Mouse (Mus musculus) small intestine, adult 2 months (tissue): Measurements from ENCODE around the gene Pak4.
"Not testable (repeated sequence)": the region's sequence is repeated elsewhere in the genome, so short reads cannot be mapped to it uniquely, and the experiment has no call there.

Experiments used
- CTCF ChIP-seq: fragments of 200-500 bp; IDR thresholded peaks from 2 replicates; pipeline ENCODE4 v1.5.1; 2012; ENCODE audit warnings: low read depth, mild to moderate bottlenecking, control low read depth, inconsistent platforms, low read length, moderate library complexity, mixed read lengths; ENCODE audit not compliant: insufficient replicate concordance, insufficient read length; ENCODE audit errors: extremely low read depth
- POLR2A ChIP-seq: fragments of 200-500 bp; IDR thresholded peaks from 2 replicates; pipeline ENCODE4 v1.6.1; 2012; ENCODE audit warnings: low read depth, mild to moderate bottlenecking, control low read depth, inconsistent platforms, low read length, moderate library complexity

GRCm38 (mm10) chr7:28603788-28604187 is 5.8 kb upstream of the Pak4 start:
- not testable (repeated sequence) for TF ChIP-seq CTCF, POLR2A
